Mouse (Mus musculus): ENCODE results near the gene Crispld2. TPM values are rescaled to one million over a fixed set of nuclear protein-coding genes. Genes with fewer than 3 reads are reported as not detected.

Gene Crispld2
- polyA plus RNA-seq, 1 experiment, result 1.3 TPM

DNA sequence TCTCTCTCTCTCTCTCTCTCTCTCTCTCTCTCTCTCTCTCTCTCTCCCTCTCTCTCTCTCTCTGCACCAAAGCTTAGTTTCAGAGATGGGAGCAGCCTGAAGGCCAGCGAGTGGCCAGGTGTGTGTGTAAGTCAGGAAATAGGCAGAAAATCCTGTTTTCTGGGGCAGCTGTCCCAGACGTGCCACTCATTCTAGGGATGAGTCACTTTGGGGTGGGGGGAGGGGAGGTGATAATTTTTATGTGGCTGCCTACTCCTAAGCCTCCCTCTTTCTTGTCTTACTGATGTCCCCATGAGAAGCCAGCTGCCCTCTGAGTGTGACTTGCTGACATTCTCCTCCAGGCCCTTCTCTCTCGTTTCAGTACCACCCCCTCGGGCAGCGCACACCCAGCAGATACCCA lies 6.1 kb upstream of the Crispld2 start:
- no peaks in the 10 kb centered on the region for H3K27me3 ChIP-seq (ENCODE audit: control insufficient read depth, insufficient read depth, low read length, poor library complexity, severe bottlenecking)
- no peak overlapping the region for H3K9ac ChIP-seq (ENCODE audit: low read depth, poor library complexity, severe bottlenecking)
- no peak overlapping the region for H3K27ac ChIP-seq (ENCODE audit: insufficient read depth, low read length)
- TF ChIP-seq CTCF (IDR thresholded peaks at IDR 0.05; ENCODE audit: low read depth, low read length) (no peak), EP300 (IDR thresholded peaks at IDR 0.05; ENCODE audit: insufficient read depth, low read depth, low read length) (no peak), POLR2A (IDR thresholded peaks at IDR 0.05; ENCODE audit: insufficient read depth, low read length) (no peak)
- no peaks in the 10 kb centered on the region for H3K4me1 ChIP-seq (ENCODE audit: control insufficient read depth, insufficient read depth, low read length)
- H3K9me3 ChIP-seq (replicated peaks; ENCODE audit: control insufficient read depth, insufficient read depth, low read length, poor library complexity, severe bottlenecking), result no peaks in the 10 kb centered on the region
- H3K36me3 ChIP-seq (ENCODE audit: control insufficient read depth, insufficient read depth, low read length, poor library complexity, severe bottlenecking), result no peaks in the 10 kb centered on the region
- no peak overlapping the region for H3K4me3 ChIP-seq (ENCODE audit: low read depth, low read length)

DNA sequence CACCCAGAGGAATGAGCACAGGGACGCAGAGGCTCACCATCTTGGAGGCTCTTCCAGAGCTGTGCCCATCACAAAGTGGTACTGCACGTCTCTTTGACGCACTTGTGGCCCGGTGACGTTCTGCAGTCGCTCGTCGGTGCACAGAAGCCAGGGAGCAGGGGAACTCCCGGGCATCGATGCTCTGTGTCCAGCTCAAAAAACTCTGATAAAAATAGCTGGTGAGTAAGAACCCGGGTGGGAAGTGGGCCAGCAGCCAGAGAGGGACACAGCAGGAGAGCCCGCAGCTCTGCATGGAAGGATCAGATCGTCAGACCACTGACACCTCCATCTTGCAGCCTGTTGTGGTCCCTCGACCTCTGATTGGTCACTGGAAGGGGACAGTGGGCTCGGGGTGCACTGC lies 4.2 kb upstream of the Crispld2 start:
- Histone ChIP-seq H3K4me3 (ENCODE audit: low read depth, low read length) (no peak overlapping the region), H3K9me3 (replicated peaks; ENCODE audit: control insufficient read depth, insufficient read depth, low read length, poor library complexity, severe bottlenecking) (no peaks in the 10 kb centered on the region), H3K4me1 (ENCODE audit: control insufficient read depth, insufficient read depth, low read length) (no peaks in the 10 kb centered on the region), H3K27me3 (ENCODE audit: control insufficient read depth, insufficient read depth, low read length, poor library complexity, severe bottlenecking) (0 out of 2 replicates have a peak, but pooled peaks cover 4% of the 10 kb centered on the region), H3K27ac (ENCODE audit: insufficient read depth, low read length) (no peak overlapping the region), H3K9ac (ENCODE audit: low read depth, poor library complexity, severe bottlenecking) (no peak overlapping the region), H3K36me3 (ENCODE audit: control insufficient read depth, insufficient read depth, low read length, poor library complexity, severe bottlenecking) (no peaks in the 10 kb centered on the region)
- TF ChIP-seq EP300 (IDR thresholded peaks at IDR 0.05; ENCODE audit: insufficient read depth, low read depth, low read length) (no peak), POLR2A (IDR thresholded peaks at IDR 0.05; ENCODE audit: insufficient read depth, low read length) (no peak), CTCF (IDR thresholded peaks at IDR 0.05; ENCODE audit: low read depth, low read length) (no peak)

DNA sequence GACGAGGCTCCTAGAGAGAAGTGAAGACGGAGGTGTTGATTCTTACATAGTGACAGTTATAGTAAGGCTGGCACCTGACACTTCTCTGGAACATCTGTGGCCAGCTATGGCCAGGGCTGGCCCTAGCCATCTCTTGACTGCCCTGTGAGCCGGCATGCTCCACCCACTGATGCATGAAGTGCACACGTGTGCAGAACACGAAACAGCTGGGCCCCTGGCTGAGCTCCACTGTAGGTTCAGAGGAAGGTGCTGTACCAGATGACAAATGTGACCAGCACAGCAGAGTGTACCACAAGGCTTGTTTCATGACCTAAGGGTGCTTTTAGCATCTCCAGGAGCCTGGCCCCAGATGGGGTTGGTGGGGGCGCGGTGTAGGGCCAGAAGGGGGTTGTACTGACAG lies 1.9 kb downstream of the Crispld2 start:
- H3K9me3 ChIP-seq (replicated peaks; ENCODE audit: control insufficient read depth, insufficient read depth, low read length, poor library complexity, severe bottlenecking), result no peaks in the 10 kb centered on the region
- H3K4me1 ChIP-seq (ENCODE audit: control insufficient read depth, insufficient read depth, low read length), result no peaks in the 10 kb centered on the region
- no peak for TF ChIP-seq EP300 (IDR thresholded peaks at IDR 0.05; ENCODE audit: insufficient read depth, low read depth, low read length)
- no peak for TF ChIP-seq CTCF (IDR thresholded peaks at IDR 0.05; ENCODE audit: low read depth, low read length)
- no peak for TF ChIP-seq POLR2A (IDR thresholded peaks at IDR 0.05; ENCODE audit: insufficient read depth, low read length)
- H3K9ac ChIP-seq (ENCODE audit: low read depth, poor library complexity, severe bottlenecking), result no peak overlapping the region
- H3K27me3 ChIP-seq (ENCODE audit: control insufficient read depth, insufficient read depth, low read length, poor library complexity, severe bottlenecking), result 0 out of 2 replicates have a peak, but pooled peaks cover 4% of the 10 kb centered on the region
- H3K27ac ChIP-seq (ENCODE audit: insufficient read depth, low read length), result no peak overlapping the region
- no peak overlapping the region for H3K4me3 ChIP-seq (ENCODE audit: low read depth, low read length)
- H3K36me3 ChIP-seq (ENCODE audit: control insufficient read depth, insufficient read depth, low read length, poor library complexity, severe bottlenecking), result no peaks in the 10 kb centered on the region

DNA sequence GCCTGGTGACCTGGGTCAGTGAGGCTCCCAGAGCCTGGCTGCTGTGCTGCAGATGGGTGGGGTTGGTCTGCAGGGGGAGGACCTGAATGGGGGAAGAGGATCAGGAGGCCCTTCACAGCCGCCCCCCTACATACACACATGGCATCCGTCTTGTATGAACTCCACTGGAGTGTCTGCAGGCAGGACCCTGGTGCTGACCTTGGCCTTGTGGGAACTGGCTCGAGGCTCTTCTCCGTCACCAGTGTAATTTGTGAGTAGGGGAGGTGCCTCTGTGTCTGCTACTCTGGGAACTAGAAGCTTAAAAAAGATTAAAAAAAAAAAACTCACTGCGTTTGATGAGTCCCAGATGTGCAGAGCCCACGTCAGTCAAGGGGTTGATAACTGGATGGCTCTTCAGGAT lies 2.3 kb downstream of the Crispld2 start:
- TF ChIP-seq EP300 (IDR thresholded peaks at IDR 0.05; ENCODE audit: insufficient read depth, low read depth, low read length) (no peak), POLR2A (IDR thresholded peaks at IDR 0.05; ENCODE audit: insufficient read depth, low read length) (no peak), CTCF (IDR thresholded peaks at IDR 0.05; ENCODE audit: low read depth, low read length) (no peak)
- H3K4me3 ChIP-seq (ENCODE audit: low read depth, low read length), result no peak overlapping the region
- H3K9me3 ChIP-seq (replicated peaks; ENCODE audit: control insufficient read depth, insufficient read depth, low read length, poor library complexity, severe bottlenecking), result no peaks in the 10 kb centered on the region
- H3K36me3 ChIP-seq (ENCODE audit: control insufficient read depth, insufficient read depth, low read length, poor library complexity, severe bottlenecking), result no peaks in the 10 kb centered on the region
- no peak overlapping the region for H3K27ac ChIP-seq (ENCODE audit: insufficient read depth, low read length)
- H3K27me3 ChIP-seq (ENCODE audit: control insufficient read depth, insufficient read depth, low read length, poor library complexity, severe bottlenecking), result 0 out of 2 replicates have a peak, but pooled peaks cover 4% of the 10 kb centered on the region
- H3K9ac ChIP-seq (ENCODE audit: low read depth, poor library complexity, severe bottlenecking), result no peak overlapping the region
- H3K4me1 ChIP-seq (ENCODE audit: control insufficient read depth, insufficient read depth, low read length), result no peaks in the 10 kb centered on the region

DNA sequence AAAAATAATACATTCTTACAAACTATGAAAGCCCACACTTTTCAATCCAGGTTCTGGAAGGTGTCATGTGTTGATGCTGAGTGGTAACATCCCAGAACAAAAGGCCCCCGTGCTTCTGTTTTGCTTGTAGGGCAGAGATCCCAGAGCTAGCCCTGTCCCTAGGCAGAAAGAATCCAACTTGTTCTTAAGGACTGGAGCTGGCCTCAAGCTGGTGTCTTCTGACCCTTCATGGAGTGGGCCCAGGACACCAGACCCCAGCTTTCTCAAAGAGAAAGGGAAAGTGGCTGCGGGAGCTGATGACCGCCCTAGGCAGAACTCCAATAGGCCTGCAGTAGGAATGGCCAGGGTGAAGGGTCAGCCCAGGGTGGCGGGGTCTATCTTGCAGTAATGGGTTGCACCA lies 5.0 kb downstream of the Crispld2 start:
- no peak overlapping the region for H3K27ac ChIP-seq (ENCODE audit: insufficient read depth, low read length)
- no peak overlapping the region for H3K4me3 ChIP-seq (ENCODE audit: low read depth, low read length)
- H3K9ac ChIP-seq (ENCODE audit: low read depth, poor library complexity, severe bottlenecking), result no peak overlapping the region
- TF ChIP-seq EP300 (IDR thresholded peaks at IDR 0.05; ENCODE audit: insufficient read depth, low read depth, low read length) (no peak), POLR2A (IDR thresholded peaks at IDR 0.05; ENCODE audit: insufficient read depth, low read length) (no peak), CTCF (IDR thresholded peaks at IDR 0.05; ENCODE audit: low read depth, low read length) (no peak)
- H3K9me3 ChIP-seq (replicated peaks; ENCODE audit: control insufficient read depth, insufficient read depth, low read length, poor library complexity, severe bottlenecking), result no peaks in the 10 kb centered on the region
- H3K27me3 ChIP-seq (ENCODE audit: control insufficient read depth, insufficient read depth, low read length, poor library complexity, severe bottlenecking), result no peaks in the 10 kb centered on the region
- no peaks in the 10 kb centered on the region for H3K36me3 ChIP-seq (ENCODE audit: control insufficient read depth, insufficient read depth, low read length, poor library complexity, severe bottlenecking)
- no peaks in the 10 kb centered on the region for H3K4me1 ChIP-seq (ENCODE audit: control insufficient read depth, insufficient read depth, low read length)

DNA sequence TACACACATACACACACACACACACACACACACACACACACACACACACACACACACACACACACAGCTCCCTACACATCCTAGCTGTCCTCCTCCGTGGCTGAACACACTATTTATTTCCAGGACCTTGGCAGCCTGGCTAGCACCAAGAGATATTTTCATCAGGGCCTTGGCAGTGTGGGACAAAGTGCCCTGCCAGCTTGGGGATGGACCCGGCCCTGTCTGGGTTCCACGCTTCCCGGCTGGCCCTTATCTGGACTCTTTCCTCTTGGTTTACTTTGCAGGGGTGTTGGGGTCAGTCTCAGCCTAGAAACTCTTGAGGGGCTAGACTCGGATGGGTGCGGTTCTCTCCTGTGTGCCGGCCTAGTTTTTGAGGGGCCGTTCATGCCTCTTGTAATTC lies 8.2 kb downstream of the Crispld2 start:
- no peak overlapping the region for H3K27ac ChIP-seq (ENCODE audit: insufficient read depth, low read length)

More for the DNA sequence above, 8.2 kb downstream of the Crispld2 start:
- Histone ChIP-seq H3K4me3 (ENCODE audit: low read depth, low read length) (no peak overlapping the region), H3K27me3 (ENCODE audit: control insufficient read depth, insufficient read depth, low read length, poor library complexity, severe bottlenecking) (no peaks in the 10 kb centered on the region), H3K9me3 (replicated peaks; ENCODE audit: control insufficient read depth, insufficient read depth, low read length, poor library complexity, severe bottlenecking) (no peaks in the 10 kb centered on the region), H3K36me3 (ENCODE audit: control insufficient read depth, insufficient read depth, low read length, poor library complexity, severe bottlenecking) (no peaks in the 10 kb centered on the region), H3K4me1 (ENCODE audit: control insufficient read depth, insufficient read depth, low read length) (no peaks in the 10 kb centered on the region), H3K9ac (ENCODE audit: low read depth, poor library complexity, severe bottlenecking) (no peak overlapping the region)
- TF ChIP-seq POLR2A (IDR thresholded peaks at IDR 0.05; ENCODE audit: insufficient read depth, low read length) (no peak), CTCF (IDR thresholded peaks at IDR 0.05; ENCODE audit: low read depth, low read length) (no peak), EP300 (IDR thresholded peaks at IDR 0.05; ENCODE audit: insufficient read depth, low read depth, low read length) (no peak)

All from ES-Bruce4 (cell line).